Mouse (Mus musculus) cerebellum, adult 9-10 months (tissue): ENCODE data around the gene Specc1.

Experiments
- DNase-seq: peaks from one replicate; pipeline ENCODE4 v3.0.0; 2022

Gene Specc1

GRCm38 (mm10) chr11:62051487-62051886, 94.9 kb downstream of the Specc1 start:
- no peak for DNase-seq

- no peak for DNase-seq
Measured at GRCm38 (mm10) chr11:62053928-62054327, 97.4 kb downstream of the Specc1 start.

- DNase-seq: no peak
Measured at GRCm38 (mm10) chr11:62064565-62064964, 108.0 kb downstream of the Specc1 start.

GRCm38 (mm10) chr11:62065655-62066054, 109.1 kb downstream of the Specc1 start:
- no peak for DNase-seq

- peak; percentile 50 for DNase-seq
Measured at GRCm38 (mm10) chr11:62069554-62069953, 113.0 kb downstream of the Specc1 start.

GRCm38 (mm10) chr11:62070206-62070605, 113.6 kb downstream of the Specc1 start:
- peak; percentile 72 for DNase-seq

- DNase-seq: no peak
Measured at GRCm38 (mm10) chr11:62072406-62072805, 115.8 kb downstream of the Specc1 start.

- no peak for DNase-seq
Measured at GRCm38 (mm10) chr11:62073575-62074140, 117.1 kb downstream of the Specc1 start.

- no peak for DNase-seq
Measured at GRCm38 (mm10) chr11:62074578-62074977, 118.0 kb downstream of the Specc1 start.

GRCm38 (mm10) chr11:62075071-62075470, 118.5 kb downstream of the Specc1 start:
- DNase-seq: no peak

GRCm38 (mm10) chr11:62075551-62075950, 119.0 kb downstream of the Specc1 start:
- DNase-seq: no peak

GRCm38 (mm10) chr11:62076345-62077156, 120.0 kb downstream of the Specc1 start:
- DNase-seq: peak; percentile 85

GRCm38 (mm10) chr11:62077157-62077865, 120.7 kb downstream of the Specc1 start:
- DNase-seq: no peak

- DNase-seq: no peak
Measured at GRCm38 (mm10) chr11:62078371-62078770, 121.8 kb downstream of the Specc1 start.

GRCm38 (mm10) chr11:62079100-62079857, 122.7 kb downstream of the Specc1 start:
- DNase-seq: no peak

- no peak for DNase-seq
Measured at GRCm38 (mm10) chr11:62080476-62080875, 123.9 kb downstream of the Specc1 start.

- DNase-seq: no peak
Measured at GRCm38 (mm10) chr11:62086648-62087047, 130.1 kb downstream of the Specc1 start.

GRCm38 (mm10) chr11:62087051-62087450, 130.5 kb downstream of the Specc1 start:
- no peak for DNase-seq

GRCm38 (mm10) chr11:62088651-62089050, 132.1 kb downstream of the Specc1 start:
- no peak for DNase-seq

- DNase-seq: no peak
Measured at GRCm38 (mm10) chr11:62090321-62090720, 133.8 kb downstream of the Specc1 start.

- no peak for DNase-seq
Measured at GRCm38 (mm10) chr11:62103380-62103911, 146.9 kb downstream of the Specc1 start.

- DNase-seq: no peak
Measured at GRCm38 (mm10) chr11:62106401-62106871, 149.9 kb downstream of the Specc1 start.
